Mouse (Mus musculus) heart, postnatal 0 days (tissue): Measurements from ENCODE around the gene Gpr155.

Source experiments
- CTCF ChIP-seq: IDR thresholded peaks from 2 replicates; pipeline ENCODE4 v1.5.1; 2016; ENCODE audit warnings: antibody characterized with exemption, control low read depth, low read depth
- EP300 ChIP-seq: IDR thresholded peaks from 2 replicates; pipeline ENCODE4 v1.6.1; 2016; ENCODE audit warnings: antibody characterized with exemption, low read depth

DNA sequence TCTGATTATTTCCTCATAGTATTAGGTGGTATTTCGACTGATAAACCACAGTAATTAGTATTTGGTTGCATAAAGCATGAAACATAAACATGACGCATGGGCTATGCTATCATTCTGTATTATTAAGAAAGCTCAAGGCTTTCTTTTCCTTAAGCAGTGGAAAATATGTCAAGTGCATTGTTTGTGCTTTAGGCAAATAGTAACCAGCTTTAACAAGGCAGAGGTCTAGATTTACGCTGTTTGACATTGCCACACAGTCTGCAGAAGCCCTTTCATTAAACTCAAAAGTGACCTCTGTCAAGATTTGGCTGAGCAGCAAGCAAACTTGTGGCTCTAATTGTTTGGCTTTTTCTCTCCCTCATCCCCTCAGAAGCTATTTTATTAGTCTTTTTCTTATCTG lies 50.4 kb downstream of the Gpr155 start:
- TF ChIP-seq CTCF (no peak), EP300 (no peak)
